Mouse (Mus musculus): ENCODE measurements around the gene Fbn1. TPM values are rescaled to one million over a fixed set of nuclear protein-coding genes. Genes with fewer than 3 reads are reported as not detected.

Fbn1 gene
- polyA plus RNA-seq, 1 experiment from 2014 or later: 7.8 TPM

DNA sequence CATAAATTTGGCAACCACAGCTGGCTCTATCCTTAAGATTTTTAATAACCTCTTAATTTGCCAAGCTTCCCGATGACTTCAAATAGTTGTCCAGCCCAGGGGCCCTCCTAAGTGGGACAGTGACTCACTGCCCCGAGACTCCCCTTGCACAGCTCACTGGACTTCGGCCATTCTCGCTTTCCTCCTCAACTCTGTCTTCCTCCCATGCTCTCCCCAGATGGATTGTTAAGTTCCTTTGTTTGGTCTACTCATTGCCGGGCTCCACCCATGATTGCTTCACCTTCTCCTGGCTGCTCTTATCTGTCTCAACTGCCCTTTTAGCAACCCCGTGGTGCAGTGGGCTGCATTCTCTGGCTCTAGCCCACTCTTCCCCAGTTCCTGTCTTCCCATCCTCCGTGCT is 229.3 kb downstream of the Fbn1 start:
- no peak overlapping the region for H3K27ac ChIP-seq (replicated peaks; ENCODE audit: low read depth, low read length)
- no peak for DNase-seq (ENCODE audit: low spot score)
- H3K4me1 ChIP-seq (ENCODE audit: control insufficient read depth, insufficient read depth, low read length): peaks cover 4% of the 10 kb centered on the region
- no peaks in the 10 kb centered on the region for H3K9me3 ChIP-seq (ENCODE audit: control insufficient read depth, low read length)
- no peak overlapping the region for H3K4me2 ChIP-seq (ENCODE audit: low read depth, severe bottlenecking)
- H3K27me3 ChIP-seq (ENCODE audit: control insufficient read depth, insufficient read depth, low read length): no peaks in the 10 kb centered on the region
- no peak for ATAC-seq (ENCODE audit: insufficient number of reproducible peaks, low FRiP score, low TSS enrichment, low read depth)
- H3K4me3 ChIP-seq (ENCODE audit: low read depth, low read length): no peak overlapping the region
- H3K36me3 ChIP-seq (ENCODE audit: control insufficient read depth, insufficient read depth, low read length): no peaks in the 10 kb centered on the region
- WGBS: 77% methylated on average over 7 of the region's 7 CpGs
- H3K9ac ChIP-seq (ENCODE audit: low read length): no peak overlapping the region

DNA sequence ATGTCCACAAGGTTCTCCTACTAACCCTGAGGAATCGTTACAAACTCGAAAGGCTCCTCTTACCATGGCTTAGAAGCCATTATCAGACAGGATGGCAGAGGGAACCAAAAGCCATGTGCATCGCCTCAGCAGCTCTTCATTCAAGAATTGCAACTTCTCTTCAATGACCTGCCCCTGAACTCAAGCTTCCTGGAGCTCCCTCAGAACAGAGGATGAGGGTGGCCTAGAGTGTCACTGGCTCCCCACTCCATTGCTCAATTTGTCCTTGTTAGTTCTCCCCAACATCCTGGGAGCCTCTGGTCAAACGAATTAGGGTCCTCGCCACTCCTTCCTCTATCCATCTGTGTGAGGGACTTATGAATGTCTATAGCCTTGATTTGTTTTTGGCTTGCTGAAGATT is 231.1 kb downstream of the Fbn1 start:
- Histone ChIP-seq H3K4me2 (ENCODE audit: low read depth, severe bottlenecking) (no peak overlapping the region), H3K36me3 (ENCODE audit: control insufficient read depth, insufficient read depth, low read length) (no peaks in the 10 kb centered on the region), H3K9ac (ENCODE audit: low read length) (no peak overlapping the region), H3K4me3 (ENCODE audit: low read depth, low read length) (no peak overlapping the region), H3K4me1 (ENCODE audit: control insufficient read depth, insufficient read depth, low read length) (no peaks in the 10 kb centered on the region), H3K9me3 (ENCODE audit: control insufficient read depth, low read length) (no peaks in the 10 kb centered on the region), H3K27ac (replicated peaks; ENCODE audit: low read depth, low read length) (no peak overlapping the region), H3K27me3 (ENCODE audit: control insufficient read depth, insufficient read depth, low read length) (no peaks in the 10 kb centered on the region)
- ATAC-seq (ENCODE audit: insufficient number of reproducible peaks, low FRiP score, low TSS enrichment, low read depth) (no peak), DNase-seq (ENCODE audit: low spot score) (no peak)
- 92% methylated on average over 5 of the region's 5 CpGs for WGBS

- DNase-seq (ENCODE audit: low spot score): no peak
- Histone ChIP-seq H3K4me1 (ENCODE audit: control insufficient read depth, insufficient read depth, low read length) (no peaks in the 10 kb centered on the region), H3K27me3 (ENCODE audit: control insufficient read depth, insufficient read depth, low read length) (no peaks in the 10 kb centered on the region), H3K4me2 (ENCODE audit: low read depth, severe bottlenecking) (no peak overlapping the region), H3K9ac (ENCODE audit: low read length) (no peak overlapping the region), H3K36me3 (ENCODE audit: control insufficient read depth, insufficient read depth, low read length) (no peaks in the 10 kb centered on the region), H3K27ac (replicated peaks; ENCODE audit: low read depth, low read length) (no peak overlapping the region), H3K9me3 (ENCODE audit: control insufficient read depth, low read length) (no peaks in the 10 kb centered on the region), H3K4me3 (ENCODE audit: low read depth, low read length) (no peak overlapping the region)
- no peak for ATAC-seq (ENCODE audit: insufficient number of reproducible peaks, low FRiP score, low TSS enrichment, low read depth)
- 63% methylated on average over 5 of the region's 5 CpGs for WGBS
These were observed 232.2 kb downstream of the Fbn1 start for GRCm38 (mm10) chr2:125275617-125276016.

GRCm38 (mm10) chr2:125268876-125269275 is 238.9 kb downstream of the Fbn1 start:
- DNase-seq (ENCODE audit: low spot score) (no peak), ATAC-seq (ENCODE audit: insufficient number of reproducible peaks, low FRiP score, low TSS enrichment, low read depth) (no peak)
- Histone ChIP-seq H3K4me3 (ENCODE audit: low read depth, low read length) (no peak overlapping the region), H3K4me2 (ENCODE audit: low read depth, severe bottlenecking) (no peak overlapping the region), H3K9ac (ENCODE audit: low read length) (no peak overlapping the region), H3K9me3 (ENCODE audit: control insufficient read depth, low read length) (no peaks in the 10 kb centered on the region), H3K4me1 (ENCODE audit: control insufficient read depth, insufficient read depth, low read length) (no peaks in the 10 kb centered on the region), H3K27me3 (ENCODE audit: control insufficient read depth, insufficient read depth, low read length) (no peaks in the 10 kb centered on the region), H3K36me3 (ENCODE audit: control insufficient read depth, insufficient read depth, low read length) (no peaks in the 10 kb centered on the region), H3K27ac (replicated peaks; ENCODE audit: low read depth, low read length) (no peak overlapping the region)
- WGBS: 78% methylated on average over 1 of the region's 1 CpGs

DNA sequence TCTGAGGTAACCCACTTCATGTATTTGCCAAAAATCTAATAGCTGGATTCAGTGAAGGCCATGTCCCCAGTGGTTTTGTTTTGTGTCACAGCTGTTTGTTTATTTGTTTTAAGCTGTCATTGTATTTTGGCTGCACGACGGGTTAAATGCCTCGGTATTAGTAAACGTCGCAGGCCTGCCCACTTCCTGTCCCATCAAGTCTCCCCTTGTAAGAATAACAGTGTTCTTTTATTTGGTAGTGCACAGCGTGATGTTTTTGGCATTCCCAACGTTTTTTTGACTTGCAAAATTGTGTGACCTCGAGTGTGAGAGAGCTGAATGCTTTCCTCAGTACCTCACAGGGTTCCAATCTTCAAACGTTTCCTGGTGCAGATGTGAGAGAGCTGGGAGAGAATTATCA is 244.0 kb downstream of the Fbn1 start:
- H3K9ac ChIP-seq (ENCODE audit: low read length): no peak overlapping the region

DNA sequence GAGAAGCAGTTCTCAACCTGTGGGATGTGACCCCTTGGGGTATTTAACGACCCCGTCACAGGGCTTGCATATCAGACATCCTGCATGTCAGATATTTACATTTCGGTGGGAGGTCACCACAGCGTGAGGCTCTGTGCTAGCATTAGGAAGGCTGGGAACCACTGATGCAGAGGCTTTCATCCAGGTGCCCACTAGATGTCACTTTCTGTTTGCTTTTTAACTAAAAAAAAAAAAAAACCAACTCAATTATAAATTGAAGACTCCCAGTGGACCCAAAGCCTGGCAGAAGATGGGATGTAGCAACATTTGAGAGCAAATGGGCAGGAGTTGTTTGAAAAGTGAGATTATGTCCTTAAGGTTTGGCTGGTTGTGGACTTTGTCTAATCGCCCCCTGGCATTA is 244.7 kb downstream of the Fbn1 start:
- H3K9me3 ChIP-seq (ENCODE audit: control insufficient read depth, low read length): no peaks in the 10 kb centered on the region
- H3K4me2 ChIP-seq (ENCODE audit: low read depth, severe bottlenecking): no peak overlapping the region
- no peaks in the 10 kb centered on the region for H3K27me3 ChIP-seq (ENCODE audit: control insufficient read depth, insufficient read depth, low read length)
- no peak overlapping the region for H3K4me3 ChIP-seq (ENCODE audit: low read depth, low read length)
- WGBS: 28% methylated on average over 5 of the region's 5 CpGs
- DNase-seq (ENCODE audit: low spot score): peak; percentile 44
- peaks cover 2% of the 10 kb centered on the region; the same call in 1 of the 2 replicates for H3K36me3 ChIP-seq (ENCODE audit: control insufficient read depth, insufficient read depth, low read length)
- H3K9ac ChIP-seq (ENCODE audit: low read length): no peak overlapping the region
- no peak overlapping the region for H3K27ac ChIP-seq (replicated peaks; ENCODE audit: low read depth, low read length)
- no peaks in the 10 kb centered on the region for H3K4me1 ChIP-seq (ENCODE audit: control insufficient read depth, insufficient read depth, low read length)
- ATAC-seq (ENCODE audit: insufficient number of reproducible peaks, low FRiP score, low TSS enrichment, low read depth): no peak

More for the DNA sequence above, 244.0 kb downstream of the Fbn1 start:
- Histone ChIP-seq H3K4me2 (ENCODE audit: low read depth, severe bottlenecking) (no peak overlapping the region), H3K27ac (replicated peaks; ENCODE audit: low read depth, low read length) (no peak overlapping the region), H3K4me3 (ENCODE audit: low read depth, low read length) (no peak overlapping the region), H3K27me3 (ENCODE audit: control insufficient read depth, insufficient read depth, low read length) (no peaks in the 10 kb centered on the region), H3K4me1 (ENCODE audit: control insufficient read depth, insufficient read depth, low read length) (no peaks in the 10 kb centered on the region), H3K9me3 (ENCODE audit: control insufficient read depth, low read length) (no peaks in the 10 kb centered on the region), H3K36me3 (ENCODE audit: control insufficient read depth, insufficient read depth, low read length) (no peaks in the 10 kb centered on the region)
- ATAC-seq (ENCODE audit: insufficient number of reproducible peaks, low FRiP score, low TSS enrichment, low read depth): no peak
- WGBS: 21% methylated on average over 9 of the region's 9 CpGs
- DNase-seq (ENCODE audit: low spot score): no peak

DNA sequence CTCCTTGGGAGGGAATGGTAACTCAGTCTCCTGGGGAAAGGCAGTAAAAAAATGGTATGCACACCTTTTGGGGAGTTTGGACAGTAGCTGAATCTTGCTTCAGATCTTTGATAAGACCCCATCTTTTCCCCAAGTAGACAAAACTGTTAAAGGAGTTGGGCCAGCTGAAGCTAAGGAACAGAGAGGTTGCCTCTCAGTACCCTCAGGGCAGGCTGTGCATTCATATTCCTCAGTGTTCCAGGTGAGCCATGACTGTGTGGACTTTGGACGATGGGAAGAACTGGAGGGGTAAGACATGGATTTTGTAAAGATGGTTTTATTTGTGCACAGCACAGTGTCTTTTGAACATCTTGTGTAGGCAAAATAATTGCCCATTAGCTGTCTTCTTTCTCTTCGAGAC is 247.5 kb downstream of the Fbn1 start:
- Histone ChIP-seq H3K4me3 (ENCODE audit: low read depth, low read length) (no peak overlapping the region), H3K27ac (replicated peaks; ENCODE audit: low read depth, low read length) (no peak overlapping the region), H3K9ac (ENCODE audit: low read length) (no peak overlapping the region), H3K36me3 (ENCODE audit: control insufficient read depth, insufficient read depth, low read length) (peaks cover 10% of the 10 kb centered on the region; the same call in 1 of the 2 replicates), H3K4me2 (ENCODE audit: low read depth, severe bottlenecking) (no peak overlapping the region), H3K4me1 (ENCODE audit: control insufficient read depth, insufficient read depth, low read length) (no peaks in the 10 kb centered on the region), H3K9me3 (ENCODE audit: control insufficient read depth, low read length) (no peaks in the 10 kb centered on the region), H3K27me3 (ENCODE audit: control insufficient read depth, insufficient read depth, low read length) (no peaks in the 10 kb centered on the region)
- 83% methylated on average over 2 of the region's 2 CpGs for WGBS
- DNase-seq (ENCODE audit: low spot score) (no peak), ATAC-seq (ENCODE audit: insufficient number of reproducible peaks, low FRiP score, low TSS enrichment, low read depth) (no peak)

DNA sequence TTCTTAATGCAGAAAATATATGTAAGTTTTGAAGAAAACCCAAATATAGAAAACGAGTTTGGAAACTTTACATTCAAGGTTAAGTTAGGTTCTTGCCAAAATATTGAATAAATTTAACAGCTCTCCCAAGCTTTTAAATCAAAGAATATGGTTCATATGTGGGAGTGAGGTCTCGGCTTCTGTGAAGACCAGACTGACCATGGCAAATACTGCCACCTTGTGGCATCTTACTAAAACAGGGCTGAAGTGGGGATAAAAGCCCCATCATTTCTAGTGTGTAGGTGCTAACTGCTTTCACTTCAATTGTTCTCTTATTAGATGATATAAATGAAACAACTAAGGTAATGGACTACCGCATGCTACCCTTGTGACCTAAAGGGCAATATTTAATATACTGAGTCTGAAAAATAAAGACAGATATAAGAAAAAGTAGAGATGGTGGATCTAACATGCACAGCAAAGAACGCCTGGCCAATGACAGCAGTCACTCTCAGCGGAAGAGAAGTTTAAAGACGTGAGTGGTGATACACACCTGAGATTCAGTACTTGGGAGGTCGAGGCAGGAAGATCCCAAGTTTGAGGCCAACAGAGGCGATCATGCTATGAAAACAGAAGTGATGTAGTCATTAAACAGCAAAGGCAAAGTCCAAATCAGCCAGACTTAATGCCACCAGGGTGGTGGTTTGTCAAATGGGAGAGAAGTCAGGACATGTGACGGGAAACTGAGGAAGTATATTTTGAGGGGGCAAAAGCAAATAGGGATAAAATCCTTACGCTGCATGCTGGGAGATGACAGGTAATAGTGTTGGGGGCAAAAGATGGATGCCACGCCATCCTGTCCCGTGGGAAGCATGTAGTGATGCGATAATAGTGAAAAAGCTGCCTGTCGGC is 248.3 kb downstream of the Fbn1 start:
- Histone ChIP-seq H3K4me1 (ENCODE audit: control insufficient read depth, insufficient read depth, low read length) (no peaks in the 10 kb centered on the region), H3K27ac (replicated peaks; ENCODE audit: low read depth, low read length) (no peak overlapping the region), H3K27me3 (ENCODE audit: control insufficient read depth, insufficient read depth, low read length) (no peaks in the 10 kb centered on the region), H3K9me3 (ENCODE audit: control insufficient read depth, low read length) (no peaks in the 10 kb centered on the region), H3K9ac (ENCODE audit: low read length) (no peak overlapping the region), H3K4me2 (ENCODE audit: low read depth, severe bottlenecking) (no peak overlapping the region), H3K36me3 (ENCODE audit: control insufficient read depth, insufficient read depth, low read length) (peaks cover 10% of the 10 kb centered on the region; the same call in 1 of the 2 replicates), H3K4me3 (ENCODE audit: low read depth, low read length) (no peak overlapping the region)
- no peak for DNase-seq (ENCODE audit: low spot score)
- 87% methylated on average over 14 of the region's 14 CpGs for WGBS
- no peak for ATAC-seq (ENCODE audit: insufficient number of reproducible peaks, low FRiP score, low TSS enrichment, low read depth)
